Mouse (Mus musculus) ovary, postnatal 14 days (tissue): ENCODE data around the gene Hmgcl.
A peak's percentile ranks its signal among the peaks of the same experiment; 100 is the strongest.

Source experiments
- DNase-seq: peaks from one replicate; pipeline ENCODE4 v3.0.0; 2022; ENCODE audit warnings: low spot score

Gene Hmgcl

GRCm38 (mm10) chr4:135946278-135946658, at the start of gene Hmgcl:
Gene Hmgcl, plus strand, starts transcription at chr4:135946448.
- DNase-seq = peak; percentile 88

DNA sequence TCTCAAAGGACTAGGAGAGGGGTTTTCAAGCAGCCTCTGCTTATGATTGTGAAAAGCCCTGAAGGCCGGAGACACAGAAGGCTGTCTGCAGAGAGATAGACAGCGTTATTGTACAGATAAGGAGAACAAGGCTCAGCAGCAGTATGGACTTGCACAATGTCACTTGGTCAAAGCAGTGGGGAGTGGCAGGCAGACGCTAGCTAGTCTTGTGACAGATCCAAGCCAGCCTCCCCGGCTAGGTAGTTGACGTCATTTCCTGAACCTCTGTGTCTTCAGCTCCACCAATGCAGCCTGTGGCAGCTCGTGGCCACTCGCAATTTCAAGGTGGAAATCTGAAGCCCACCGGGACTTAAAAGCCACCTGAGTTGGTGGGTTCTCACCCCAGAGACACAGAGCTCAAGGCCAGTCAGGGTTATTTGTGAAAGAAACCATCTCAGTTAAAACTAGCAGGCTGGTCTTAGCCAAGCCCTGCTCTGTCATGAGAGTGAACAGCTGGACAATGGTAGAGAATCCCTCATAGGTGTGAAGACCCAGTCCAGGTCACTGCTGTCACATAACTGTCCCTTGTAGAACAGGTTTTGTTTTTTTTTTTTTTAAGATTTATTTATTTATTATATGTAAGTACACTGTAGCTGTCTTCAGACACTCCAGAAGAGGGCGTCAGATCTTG, 47.7 kb upstream of the Hmgcl start:
- no peak for DNase-seq

GRCm38 (mm10) chr4:135899050-135899448, 47.2 kb upstream of the Hmgcl start:
- no peak for DNase-seq

GRCm38 (mm10) chr4:135900008-135900407, 46.2 kb upstream of the Hmgcl start:
- DNase-seq = no peak

GRCm38 (mm10) chr4:135902606-135903242, 43.5 kb upstream of the Hmgcl start:
- no peak for DNase-seq

DNA sequence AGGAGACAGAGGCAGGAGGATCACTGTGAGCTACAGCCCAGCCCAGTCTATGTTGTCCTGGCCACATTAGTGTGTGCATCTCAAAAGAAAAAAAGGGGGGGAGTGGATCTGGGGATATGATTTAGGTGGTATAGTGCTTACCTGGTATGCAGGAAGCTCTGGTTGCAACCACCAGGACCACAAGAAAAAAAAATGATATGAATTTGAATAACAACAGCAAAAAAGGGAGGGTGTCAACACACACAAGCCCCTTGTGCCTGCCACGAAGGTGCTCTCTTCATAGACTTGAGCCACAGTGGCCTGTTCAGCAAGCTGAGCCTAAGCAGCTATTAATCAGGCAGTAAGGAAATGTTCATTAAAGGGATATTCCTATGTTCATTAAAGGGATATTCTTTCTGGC, 41.4 kb upstream of the Hmgcl start:
- DNase-seq = no peak

GRCm38 (mm10) chr4:135906633-135907032, 39.6 kb upstream of the Hmgcl start:
- DNase-seq = no peak

DNA sequence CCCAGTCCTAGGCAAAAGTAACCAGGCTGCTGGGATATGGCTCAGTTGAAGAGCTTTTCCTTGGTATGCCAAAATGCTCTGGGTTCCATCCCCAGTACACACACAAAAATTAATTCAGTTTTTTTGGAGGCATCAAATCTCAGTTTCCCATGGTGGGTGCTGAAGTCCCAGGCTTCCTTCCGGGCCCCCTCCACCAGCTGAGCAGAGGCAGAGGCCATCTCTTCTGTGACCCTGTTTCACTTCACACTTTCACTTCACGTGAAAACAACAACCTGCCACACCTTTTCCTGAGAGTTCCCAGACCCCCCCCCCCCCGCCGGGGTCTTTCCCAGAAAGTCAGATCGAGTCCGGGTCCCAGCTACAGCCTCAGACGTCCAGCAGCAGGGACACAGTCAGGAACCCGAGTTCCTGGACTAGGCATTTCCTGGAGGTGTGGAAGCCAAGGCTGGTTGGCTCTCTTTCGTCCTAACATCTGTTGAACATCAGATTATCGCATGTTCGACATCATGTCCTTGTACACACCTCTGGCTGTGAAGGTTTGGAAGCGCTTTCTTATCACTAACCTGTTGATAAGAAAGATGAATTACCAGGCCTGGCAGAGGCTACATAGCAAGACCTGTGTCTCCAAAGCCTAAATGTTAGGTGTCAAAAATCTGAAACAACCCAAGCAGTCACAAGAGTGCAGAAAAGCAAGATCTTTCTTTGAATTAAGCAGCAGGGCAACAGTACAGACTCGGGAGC, 36.8 kb upstream of the Hmgcl start:
- no peak for DNase-seq

- no peak for DNase-seq
Measured at GRCm38 (mm10) chr4:135911531-135911930, 34.7 kb upstream of the Hmgcl start.

GRCm38 (mm10) chr4:135912164-135912563, 34.1 kb upstream of the Hmgcl start:
- DNase-seq = no peak

GRCm38 (mm10) chr4:135912835-135913234, 33.4 kb upstream of the Hmgcl start:
- no peak for DNase-seq

DNA sequence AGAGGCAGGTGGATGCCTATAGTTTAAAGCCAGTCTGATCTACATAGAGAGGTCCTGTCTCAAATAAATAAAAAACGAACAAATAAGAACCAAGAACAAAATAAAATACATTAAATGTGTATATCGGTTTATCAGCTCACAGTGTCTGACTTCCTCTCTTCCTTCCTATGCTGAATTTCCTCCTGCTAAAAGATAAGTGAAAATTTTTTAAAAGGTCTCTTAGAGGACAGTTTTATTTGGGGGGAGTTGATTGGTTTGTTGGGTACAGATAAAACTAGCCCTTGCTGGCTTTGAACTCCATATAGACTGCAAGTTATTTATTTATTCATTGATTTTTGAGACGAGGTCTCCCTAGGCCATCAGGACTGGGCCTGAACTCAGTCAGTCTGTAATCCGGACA, 32.8 kb upstream of the Hmgcl start:
- no peak for DNase-seq

DNA sequence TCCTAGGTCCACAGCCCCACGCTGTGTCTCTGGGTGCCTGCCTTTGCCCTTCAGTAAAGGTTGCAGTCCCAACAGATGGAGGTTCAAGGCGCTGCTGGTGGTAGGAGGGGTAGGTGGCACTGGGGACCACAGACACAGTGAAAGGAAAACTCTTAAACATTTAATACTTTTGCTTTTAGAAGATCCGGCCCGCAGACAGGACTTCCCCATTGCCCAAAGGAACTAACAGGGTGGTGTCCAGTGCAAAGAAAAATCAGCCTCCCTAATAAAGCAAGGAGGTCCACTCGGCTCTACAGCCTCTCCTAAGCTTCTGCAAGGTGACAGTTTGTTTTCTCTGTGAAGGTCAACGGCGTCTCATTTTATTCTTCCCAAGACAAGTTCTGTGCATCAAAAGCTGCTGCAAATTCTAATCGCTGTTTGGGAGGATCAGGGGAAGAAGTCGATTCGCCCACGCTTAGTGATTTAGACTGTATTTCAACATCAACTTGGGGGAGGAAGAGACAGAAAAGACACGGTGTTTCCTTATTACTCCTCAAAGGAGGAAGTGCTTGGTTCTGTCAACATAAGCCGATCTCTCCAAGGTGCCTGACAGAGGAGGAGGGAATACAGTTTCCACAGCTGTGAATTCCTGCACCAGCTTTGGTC, 27.5 kb upstream of the Hmgcl start:
- no peak for DNase-seq

DNA sequence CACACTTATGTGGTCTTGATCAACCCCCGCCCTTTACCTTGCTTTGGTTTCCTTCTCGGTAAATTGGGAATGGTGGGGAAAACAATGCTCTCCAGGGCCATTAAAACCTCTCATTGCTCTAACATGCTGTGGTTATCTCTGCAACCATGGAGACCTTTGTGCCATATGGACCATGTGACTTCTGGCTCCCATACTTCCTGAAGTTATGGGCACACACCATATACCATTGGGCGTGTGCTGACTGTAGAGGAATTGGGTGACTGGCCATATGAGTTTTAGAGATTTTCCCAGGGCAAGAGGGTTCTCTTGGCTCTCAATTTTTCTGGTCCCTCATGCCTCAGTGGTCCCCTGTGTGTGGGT, 27.0 kb upstream of the Hmgcl start:
- DNase-seq = no peak

- DNase-seq = peak; percentile 95
Measured at GRCm38 (mm10) chr4:135920304-135921241, 25.7 kb upstream of the Hmgcl start, which contains the start of gene Fuca1. Gene Fuca1, plus strand, starts transcription at chr4:135920735.

DNA sequence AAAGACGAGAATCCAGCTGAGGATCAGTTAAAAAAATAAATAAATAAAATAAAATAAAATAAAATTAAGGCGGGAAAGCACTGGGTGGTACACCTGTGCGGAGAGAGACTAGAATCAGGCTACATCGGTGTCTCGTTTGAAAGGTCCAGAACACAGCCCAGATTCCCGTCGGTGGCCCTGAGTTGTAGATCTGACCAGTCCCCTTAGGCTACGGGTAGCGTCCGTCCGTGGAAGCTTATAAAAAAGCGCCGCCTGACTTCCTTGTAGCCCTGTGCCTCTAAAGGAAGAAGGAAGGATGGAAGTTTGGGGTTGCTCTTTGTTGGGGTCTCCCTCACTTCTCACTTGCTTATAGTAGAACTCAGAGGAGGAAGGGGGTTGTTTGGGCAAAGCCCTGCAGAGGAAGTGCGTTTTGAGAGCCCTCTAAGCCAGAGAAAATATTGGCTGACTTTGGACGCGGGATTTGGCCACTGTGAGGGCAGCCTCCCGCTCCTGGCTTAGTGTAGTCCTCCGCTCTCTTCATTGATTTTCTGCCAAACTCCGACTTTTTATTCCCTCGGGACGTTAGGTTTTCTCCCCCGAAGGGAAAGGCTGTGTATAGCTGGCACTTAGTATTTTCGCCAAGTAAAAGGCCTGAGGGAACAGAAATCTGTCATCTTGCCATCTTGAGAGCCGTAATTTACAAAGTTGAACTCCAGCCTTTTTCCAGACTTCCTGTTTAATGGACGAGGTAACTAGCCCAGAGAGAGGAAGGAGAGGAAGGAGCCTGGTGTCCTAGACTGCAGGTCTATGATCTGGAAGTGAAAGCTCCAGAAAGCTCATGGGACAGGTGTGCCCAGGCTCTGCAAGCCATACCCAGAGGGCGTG, 24.8 kb upstream of the Hmgcl start:
- DNase-seq = peak; percentile 25

DNA sequence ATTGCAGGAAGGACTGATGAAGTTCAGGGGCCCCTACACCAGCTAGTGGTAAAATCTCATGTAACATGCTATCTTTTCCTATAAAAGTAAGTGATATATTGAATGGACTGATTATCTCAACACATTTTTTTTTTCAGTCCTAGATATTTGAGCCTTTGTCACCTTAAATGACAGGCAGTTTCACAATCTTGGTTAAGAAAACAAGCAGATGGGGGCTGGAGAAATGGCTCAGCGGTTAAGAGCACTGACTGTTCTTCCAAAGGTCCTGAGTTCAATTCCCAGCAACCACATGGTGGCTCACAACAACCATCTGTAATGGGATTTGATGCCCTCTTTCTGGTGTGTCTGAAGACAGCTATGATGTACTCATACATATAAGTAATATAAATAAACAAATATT, 24.1 kb upstream of the Hmgcl start:
- no peak for DNase-seq

- no peak for DNase-seq
Measured at GRCm38 (mm10) chr4:135924418-135924817, 21.8 kb upstream of the Hmgcl start.

DNA sequence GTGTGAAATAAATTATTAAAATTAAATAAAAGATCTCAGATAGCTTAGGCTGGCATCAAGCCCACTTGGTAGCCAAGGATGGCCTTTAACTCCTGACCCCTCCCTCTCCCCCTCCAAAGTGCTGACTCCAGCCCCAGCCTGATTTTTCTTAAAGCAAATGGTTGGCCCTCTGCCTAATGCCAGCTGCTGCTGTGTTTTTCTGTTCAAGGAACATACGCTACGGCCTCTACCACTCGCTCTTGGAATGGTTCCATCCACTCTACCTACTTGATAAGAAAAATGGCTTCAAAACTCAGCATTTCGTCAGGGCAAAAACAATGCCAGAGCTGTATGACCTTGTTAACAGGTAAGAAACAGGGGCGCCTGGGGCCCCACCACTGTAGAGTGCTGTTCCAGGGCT, 20.9 kb upstream of the Hmgcl start:
- no peak for DNase-seq

- no peak for DNase-seq
Measured at GRCm38 (mm10) chr4:135926195-135926808, 19.9 kb upstream of the Hmgcl start.
